8 mouse cellular contexts compared by ENCODE assay signal in the genomic region with DNA sequence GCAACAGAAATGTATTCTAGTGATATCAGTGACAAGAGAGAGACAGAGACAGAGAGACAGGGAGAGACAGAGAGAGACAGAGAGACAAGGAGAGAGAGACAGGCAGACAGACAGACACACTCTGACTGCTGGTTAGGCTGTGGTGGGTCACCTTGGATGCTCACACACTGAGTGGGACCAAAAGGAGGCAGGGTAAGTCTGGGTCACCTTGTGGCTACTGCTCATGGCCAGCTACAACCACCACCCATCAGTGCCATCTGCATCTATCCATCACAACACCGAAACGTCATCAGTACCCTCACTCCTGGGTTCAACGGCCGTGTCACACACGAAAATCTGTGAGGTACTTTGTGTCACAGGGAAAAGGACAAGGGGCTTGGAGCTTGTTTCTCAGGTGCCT. TPM values are rescaled to one million over a fixed set of nuclear protein-coding genes. Genes with fewer than 3 reads are reported as not detected.
DNase-seq lines count a peak whose midpoint lies in the region; ATAC-seq and TF ChIP-seq lines count a peak whose summit lies in the region.

No protein-coding gene starts in this region.

- TF ChIP-seq CTCF in kidney, postnatal 0 days (IDR thresholded peaks at IDR 0.05; ENCODE audit: low read depth), result no peak

- H3K27me3 ChIP-seq in kidney, postnatal 0 days (ENCODE audit: insufficient read depth, low read length), result no peaks in the 10 kb centered on the region
- H3K27me3 ChIP-seq in forebrain, embryonic 10.5 days (ENCODE audit: poor library complexity, severe bottlenecking), result peaks cover 13% of the 10 kb centered on the region
- H3K27me3 ChIP-seq in limb, embryonic 11.5 days (ENCODE audit: control insufficient read depth, insufficient read depth, low read length), result no peaks in the 10 kb centered on the region
- no peaks in the 10 kb centered on the region for H3K27me3 ChIP-seq in neural tube, embryonic 12.5 days (replicated peaks)

- no peaks in the 10 kb centered on the region for H3K9me3 ChIP-seq in kidney, postnatal 0 days (replicated peaks; ENCODE audit: low read length)
- H3K9me3 ChIP-seq in forebrain, embryonic 10.5 days, result no peaks in the 10 kb centered on the region
- no peaks in the 10 kb centered on the region for H3K9me3 ChIP-seq in limb, embryonic 11.5 days (ENCODE audit: control insufficient read depth, low read length)
- no peaks in the 10 kb centered on the region for H3K9me3 ChIP-seq in neural tube, embryonic 12.5 days

- H3K36me3 ChIP-seq in kidney, postnatal 0 days (ENCODE audit: insufficient read depth, low read length), result no peaks in the 10 kb centered on the region
- no peaks in the 10 kb centered on the region for H3K36me3 ChIP-seq in forebrain, embryonic 10.5 days (replicated peaks)
- H3K36me3 ChIP-seq in limb, embryonic 11.5 days (ENCODE audit: control insufficient read depth, insufficient read depth, low read length), result no peaks in the 10 kb centered on the region
- H3K36me3 ChIP-seq in neural tube, embryonic 12.5 days, result no peaks in the 10 kb centered on the region

- H3K4me2 ChIP-seq in kidney, postnatal 0 days (ENCODE audit: low read length), result peak overlapping the region; percentile 42
- H3K4me2 ChIP-seq in limb, embryonic 11.5 days (ENCODE audit: low read depth, severe bottlenecking), result no peak overlapping the region
- peak overlapping the region; percentile 43 for H3K4me2 ChIP-seq in neural tube, embryonic 12.5 days (replicated peaks)

- no peak for DNase-seq in kidney, postnatal 0 days (ENCODE audit: low spot score)
- no peak for DNase-seq in kidney, postnatal 25 days
- no peak for DNase-seq in forebrain, embryonic 10.5 days (ENCODE audit: extremely low spot score, low spot score)
- DNase-seq in limb, embryonic 11.5 days (ENCODE audit: low spot score), result no peak
- DNase-seq in cerebellum, postnatal 25 days, result no peak
- no peak for DNase-seq in MN1 (ENCODE audit: low spot score)

- H3K4me3 ChIP-seq in kidney, postnatal 0 days (replicated peaks; ENCODE audit: low read depth, low read length), result no peak overlapping the region
- peak overlapping the region; percentile 27 for H3K4me3 ChIP-seq in forebrain, embryonic 10.5 days
- no peak overlapping the region; the same call in 1 of the 2 replicates for H3K4me3 ChIP-seq in limb, embryonic 11.5 days (ENCODE audit: low read depth, low read length)
- H3K4me3 ChIP-seq in neural tube, embryonic 12.5 days, result no peak overlapping the region

- ATAC-seq in kidney, postnatal 0 days (replicated peaks; ENCODE audit: low FRiP score, low read depth), result 0 out of 2 replicates have a peak, but pooled peaks have one; percentile 19
- ATAC-seq in limb, embryonic 11.5 days (ENCODE audit: insufficient number of reproducible peaks, low FRiP score, low TSS enrichment, low read depth), result 0 out of 2 replicates have a peak, but pooled peaks have one; percentile 24
- ATAC-seq in neural tube, embryonic 12.5 days (ENCODE audit: low FRiP score, low read depth), result peak; percentile 56; the same call in 1 of the 2 replicates
- no peak for ATAC-seq in erythroid progenitor cell, adult 5-6 weeks (replicated peaks; ENCODE audit: low FRiP score, poor library complexity, severe bottlenecking)

- H3K27ac ChIP-seq in kidney, postnatal 0 days, result no peak overlapping the region
- H3K27ac ChIP-seq in forebrain, embryonic 10.5 days, result peak overlapping the region; percentile 83
- H3K27ac ChIP-seq in limb, embryonic 11.5 days (replicated peaks; ENCODE audit: low read depth, low read length), result peak overlapping the region; percentile 74
- no peak overlapping the region for H3K27ac ChIP-seq in neural tube, embryonic 12.5 days

- H3K9ac ChIP-seq in kidney, postnatal 0 days (ENCODE audit: low read depth, low read length), result no peak overlapping the region
- H3K9ac ChIP-seq in limb, embryonic 11.5 days (ENCODE audit: low read length), result peak overlapping the region; percentile 32; the same call in 1 of the 2 replicates
- peak overlapping the region; percentile 51 for H3K9ac ChIP-seq in neural tube, embryonic 12.5 days

- 64% methylated on average over 5 of the region's 5 CpGs for WGBS in kidney, postnatal 0 days
- 83% methylated on average over 5 of the region's 5 CpGs for WGBS in forebrain, embryonic 10.5 days
- WGBS in limb, embryonic 11.5 days, result 71% methylated on average over 5 of the region's 5 CpGs
- WGBS in neural tube, embryonic 12.5 days, result 75% methylated on average over 5 of the region's 5 CpGs

- no peaks in the 10 kb centered on the region for H3K4me1 ChIP-seq in kidney, postnatal 0 days (replicated peaks; ENCODE audit: insufficient read depth, low read length)
- H3K4me1 ChIP-seq in forebrain, embryonic 10.5 days, result peaks cover 44% of the 10 kb centered on the region
- H3K4me1 ChIP-seq in limb, embryonic 11.5 days (ENCODE audit: control insufficient read depth, insufficient read depth, low read length), result peaks cover 27% of the 10 kb centered on the region
- H3K4me1 ChIP-seq in neural tube, embryonic 12.5 days, result peaks cover 19% of the 10 kb centered on the region

RNA-seq across cellular contexts. Expression of a gene that starts 53.6 kb away (rescaled TPM):
- 20.2 and 22.4 TPM in 2 replicates for polyA plus RNA-seq in kidney, postnatal 0 days (2015; fragmentation: Nextera tagmentation; extraction: Ambion mirVana)
- 15.5 and 16.8 TPM in 2 replicates for polyA plus RNA-seq in forebrain, embryonic 10.5 days (2016; fragmentation: Nextera tagmentation; extraction: Ambion mirVana)
- polyA plus RNA-seq in limb, embryonic 11.5 days (2014; fragmentation: Nextera tagmentation; extraction: Ambion mirVana), result 6.3 and 9.3 TPM in 2 replicates
- 33.3 and 35.8 TPM in 2 replicates for polyA plus RNA-seq in neural tube, embryonic 12.5 days (2016; fragmentation: Nextera tagmentation; extraction: Ambion mirVana)
- total RNA-seq in erythroid progenitor cell, adult 5-6 weeks (2015; ENCODE audit: low replicate concordance), result 12.2 TPM in 1 of 2 replicates, not detected in the other
- not detected in 2 replicates for total RNA-seq in erythroid progenitor cell, adult 5-6 weeks (2017; ENCODE audit: low replicate concordance)

RNA-seq across cellular contexts. Expression of a gene that starts 58.0 kb away (rescaled TPM):
- polyA plus RNA-seq in kidney, postnatal 0 days (2015; fragmentation: Nextera tagmentation; extraction: Ambion mirVana), result 77.2 and 80.0 TPM in 2 replicates
- polyA plus RNA-seq in forebrain, embryonic 10.5 days (2016; fragmentation: Nextera tagmentation; extraction: Ambion mirVana), result 108 and 110 TPM in 2 replicates
- 103 and 104 TPM in 2 replicates for polyA plus RNA-seq in limb, embryonic 11.5 days (2014; fragmentation: Nextera tagmentation; extraction: Ambion mirVana)
- 87.5 and 89.3 TPM in 2 replicates for polyA plus RNA-seq in neural tube, embryonic 12.5 days (2016; fragmentation: Nextera tagmentation; extraction: Ambion mirVana)
- 4.0 and 6.7 TPM in 2 replicates for total RNA-seq in erythroid progenitor cell, adult 5-6 weeks (2015; ENCODE audit: low replicate concordance)
- 2.1 and 2.2 TPM in 2 replicates for total RNA-seq in erythroid progenitor cell, adult 5-6 weeks (2017; ENCODE audit: low replicate concordance)

Comparison
In these comparisons a context has a peak if more than half of its experiments do, and no peak if none do; other contexts are left out.
1. H3K27ac ChIP-seq: peak in forebrain, embryonic 10.5 days (single experiment) and limb, embryonic 11.5 days (single experiment); none in kidney, postnatal 0 days (single experiment) and neural tube, embryonic 12.5 days (single experiment).